Mouse (Mus musculus) layer of hippocampus, postnatal 25 days (tissue): ENCODE measurements at regions not wholly inside any gene's neighbourhood (a gene's known extent, or its start where the extent isn't known, plus 50 kb on each side); places are given as distances from the start of the nearest gene placed in this dataset.
A peak's percentile ranks its signal among the peaks of the same experiment; 100 is the strongest.
"Not testable (repeated sequence)": the region's sequence is repeated elsewhere in the genome, so short reads cannot be mapped to it uniquely, and the experiment has no call there.

Experiments used
- DNase-seq, 2 experiments: peaks; one replicate each; pipeline ENCODE4 v3.0.0; 2022; ENCODE audit warnings: mixed read lengths in 2 of 2, low spot score in 1 of 2; ENCODE audit errors: extremely low spot score in 1 of 2

DNA sequence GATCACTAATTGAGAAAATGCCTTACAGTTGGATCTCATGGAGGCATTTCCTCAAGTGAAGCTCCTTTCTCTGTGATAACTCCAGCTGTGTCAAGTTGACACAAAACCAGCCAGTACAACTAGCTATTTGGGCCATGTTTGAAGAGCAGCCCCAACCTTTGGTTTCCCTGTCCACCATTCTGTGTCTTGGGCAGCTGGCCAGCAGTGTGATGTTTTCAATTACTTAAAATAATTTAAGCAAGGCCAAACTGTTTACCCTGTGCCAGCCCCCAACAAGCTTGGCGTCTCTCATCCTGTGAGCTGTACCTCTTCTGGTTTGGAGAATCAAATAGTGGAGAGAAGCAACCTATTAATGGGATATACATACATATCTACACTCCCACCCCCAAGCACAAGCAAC is 122.4 kb upstream of the Slc1a3 start:
- no peak for DNase-seq

DNA sequence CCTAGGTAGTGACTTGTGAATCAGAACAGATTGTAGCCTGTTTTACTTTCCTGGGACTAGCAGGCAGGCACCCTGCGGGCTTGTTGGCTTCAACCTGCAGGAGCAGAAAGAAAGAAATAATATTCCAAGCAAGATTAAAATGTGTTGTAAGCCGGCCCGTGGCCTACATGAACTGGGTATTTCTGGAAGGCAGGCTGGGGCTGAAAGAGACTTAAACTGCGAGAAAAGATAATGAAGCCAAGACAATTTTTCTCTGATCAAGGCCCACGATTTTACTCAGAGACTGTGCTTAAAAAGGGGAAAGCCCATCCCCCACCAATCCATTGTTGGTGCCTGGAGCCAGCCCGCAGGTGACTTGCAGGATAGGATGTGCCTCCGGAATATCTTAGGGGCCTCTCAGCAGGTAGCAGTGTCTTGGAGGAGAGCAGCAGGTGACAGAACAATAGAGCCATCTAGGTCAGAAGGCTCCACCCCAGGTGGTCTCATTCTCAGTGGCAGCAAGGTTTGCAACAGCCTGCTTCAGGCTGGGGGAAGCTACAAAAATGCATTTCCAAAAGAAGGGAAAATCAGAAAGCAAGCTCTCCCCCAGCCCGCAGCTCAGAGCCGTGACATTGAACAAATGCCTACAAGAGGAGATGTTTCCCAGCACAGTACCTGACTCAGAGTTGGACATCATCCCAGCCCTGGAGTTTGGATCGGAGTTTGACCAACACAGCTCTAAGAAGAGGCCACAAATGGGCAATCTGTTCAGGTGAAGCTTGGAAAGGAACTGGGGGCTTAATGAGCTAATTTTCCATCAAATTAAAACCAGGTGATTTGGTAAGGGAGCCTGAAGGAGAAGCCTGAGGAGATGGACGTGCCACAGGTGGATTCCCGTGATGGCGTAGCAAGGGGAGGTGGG is 121.4 kb upstream of the Slc1a3 start:
- no peak for DNase-seq

- no peak for DNase-seq
Observed at GRCm38 (mm10) chr15:8824861-8825260, 114.3 kb upstream of the Slc1a3 start.

DNA sequence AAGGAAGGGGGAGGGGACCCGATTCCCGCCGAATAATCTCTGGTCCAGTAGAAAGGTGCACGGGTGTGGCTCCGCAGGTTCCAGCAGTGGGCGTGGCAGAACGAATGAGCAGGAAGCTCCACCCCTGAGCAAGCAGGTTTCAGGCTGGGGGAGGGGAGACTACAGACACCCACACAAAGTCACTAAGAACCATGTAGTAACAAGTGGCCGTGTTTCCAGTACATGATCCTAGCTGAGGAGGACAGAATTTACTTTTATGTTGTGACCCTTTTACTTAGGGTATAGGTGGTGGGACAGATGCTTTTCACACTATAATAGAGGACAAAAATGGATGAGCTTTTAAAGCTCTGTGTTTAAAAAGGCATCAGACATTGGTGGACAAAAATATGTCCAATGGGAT is 112.2 kb upstream of the Slc1a3 start:
- not testable (repeated sequence) for DNase-seq

GRCm38 (mm10) chr15:8817542-8817941 is 107.0 kb upstream of the Slc1a3 start:
- no peak for DNase-seq

GRCm38 (mm10) chr15:8816501-8817368 is 106.2 kb upstream of the Slc1a3 start:
- DNase-seq = no peak

GRCm38 (mm10) chr15:8815958-8816357 is 105.4 kb upstream of the Slc1a3 start:
- DNase-seq = no peak

DNA sequence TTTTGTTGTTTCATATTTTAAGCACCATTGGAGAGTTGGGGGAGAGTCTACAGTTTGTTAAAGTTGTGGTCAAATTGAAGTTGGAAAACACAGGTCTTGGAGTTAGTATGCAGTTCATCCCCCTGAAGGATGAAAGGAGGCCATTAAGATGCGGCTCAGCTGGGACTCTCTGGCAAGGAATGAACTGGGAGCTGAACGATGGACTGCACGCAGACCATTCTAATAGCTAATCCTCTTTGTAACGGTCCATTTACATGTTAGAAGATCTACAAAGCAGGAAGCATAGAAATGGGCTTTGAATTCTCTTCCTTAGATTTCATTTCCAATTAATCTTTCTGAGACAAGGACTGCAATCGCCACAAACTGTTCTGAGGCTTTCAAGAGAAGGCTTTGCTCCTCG is 104.7 kb upstream of the Slc1a3 start:
- DNase-seq = no peak

- no peak for DNase-seq
Observed at GRCm38 (mm10) chr15:8806354-8806753, 95.8 kb upstream of the Slc1a3 start.

DNA sequence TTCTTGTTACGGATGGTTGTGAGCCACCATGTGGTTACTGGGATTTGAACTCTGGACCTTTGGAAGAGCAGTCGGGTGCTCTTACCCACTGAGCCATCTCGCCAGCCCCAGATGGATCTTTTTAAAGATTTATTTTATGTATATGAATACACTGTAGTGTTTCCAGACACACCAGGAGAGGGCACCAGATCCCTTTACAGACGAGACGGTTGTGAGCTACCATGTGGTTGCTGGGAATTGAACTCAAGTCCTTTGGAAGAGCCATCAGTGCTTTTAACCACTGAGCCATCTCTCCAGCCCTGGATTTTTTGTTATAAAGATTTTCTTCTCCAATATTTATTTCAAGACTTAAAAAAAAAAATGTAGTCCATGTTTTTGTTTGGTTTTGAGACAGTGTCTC is 95.0 kb upstream of the Slc1a3 start:
- DNase-seq = not testable (repeated sequence)

- no peak for DNase-seq
Observed at GRCm38 (mm10) chr15:8802058-8802457, 91.5 kb upstream of the Slc1a3 start.

- peak in 1 of 2 experiments; percentile 37 for DNase-seq
Observed at GRCm38 (mm10) chr15:8797015-8797414, 86.5 kb upstream of the Slc1a3 start.

DNA sequence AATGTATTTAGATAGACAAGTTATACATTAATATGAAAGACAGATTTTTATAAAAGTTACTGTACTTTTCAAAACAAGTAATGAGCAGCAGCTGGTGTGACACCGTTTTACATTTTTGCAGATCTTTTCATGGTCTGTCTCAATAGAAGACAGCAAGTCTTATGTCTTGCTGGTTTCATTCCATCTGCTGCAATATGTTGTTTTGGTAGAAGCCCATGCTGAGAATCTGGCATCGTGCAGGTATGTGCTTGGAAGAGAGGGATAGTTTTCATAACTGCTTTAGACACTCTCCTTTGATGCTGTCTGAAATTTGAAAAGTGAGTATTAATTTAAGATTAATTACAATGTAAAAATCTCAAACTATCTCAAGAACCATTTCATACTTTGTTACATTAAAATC is 81.5 kb upstream of the Slc1a3 start:
- no peak for DNase-seq

DNA sequence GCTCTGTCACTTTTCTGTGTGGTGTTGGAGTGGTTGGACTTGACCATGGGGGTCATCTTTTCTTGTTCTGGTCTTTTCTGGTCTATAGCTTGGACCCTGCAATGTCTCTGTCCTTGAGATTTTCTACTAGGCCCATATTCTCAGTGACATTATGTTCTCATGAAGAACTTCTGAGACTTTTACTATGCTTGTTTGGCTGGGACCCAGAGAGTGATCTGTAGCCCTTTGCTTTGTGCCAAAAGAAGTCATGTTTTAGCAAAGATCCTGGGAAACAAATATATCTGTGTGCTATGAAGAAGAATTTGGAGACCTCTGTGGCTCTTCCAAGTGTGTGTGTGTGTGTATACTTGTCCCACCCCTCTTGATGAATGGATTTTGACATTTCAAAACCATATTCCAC is 79.4 kb upstream of the Slc1a3 start:
- no peak for DNase-seq

- DNase-seq = no peak
Observed at GRCm38 (mm10) chr15:8789000-8789399, 78.4 kb upstream of the Slc1a3 start.

DNA sequence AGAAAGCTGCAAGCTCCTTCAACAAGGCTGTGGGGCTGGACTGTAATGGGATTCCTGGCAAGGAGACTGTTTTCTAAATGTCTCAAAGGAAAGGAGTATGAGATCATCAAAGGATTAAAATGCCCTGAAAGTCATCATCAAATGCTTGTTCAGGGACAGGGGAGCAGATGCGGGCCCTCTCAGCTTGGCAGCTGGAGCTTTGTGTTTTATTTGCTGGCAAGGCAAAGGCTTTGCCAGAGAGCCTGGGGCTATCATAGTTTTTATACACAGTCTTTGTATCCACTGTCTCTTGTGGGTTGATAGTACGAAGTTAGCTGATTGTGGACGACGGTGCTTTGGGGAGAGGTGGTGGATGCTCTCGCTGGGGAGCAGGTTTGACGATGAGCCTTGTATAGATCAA is 75.0 kb upstream of the Slc1a3 start:
- DNase-seq = no peak

DNA sequence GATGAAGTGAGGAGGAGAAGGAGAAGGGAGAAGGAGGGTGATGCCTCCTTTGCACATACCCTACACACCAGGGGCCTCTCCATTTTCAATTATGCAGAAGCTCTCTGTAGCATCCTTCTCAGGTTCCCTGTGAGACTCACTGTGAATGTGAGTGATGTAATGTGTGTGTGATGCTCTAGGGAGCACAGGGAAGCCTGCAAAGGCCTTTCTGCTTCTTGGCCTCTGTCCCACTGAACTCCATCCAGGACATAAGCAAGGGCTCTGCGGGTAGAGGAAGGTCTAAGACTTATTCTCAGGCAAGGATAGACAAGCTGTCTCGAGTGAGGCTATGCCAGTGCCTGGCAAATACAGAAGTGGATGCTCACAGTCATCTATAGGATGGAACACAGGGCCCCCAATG is 73.0 kb upstream of the Slc1a3 start:
- no peak for DNase-seq

- DNase-seq = no peak
Observed at GRCm38 (mm10) chr15:8783036-8783435, 72.5 kb upstream of the Slc1a3 start.

DNA sequence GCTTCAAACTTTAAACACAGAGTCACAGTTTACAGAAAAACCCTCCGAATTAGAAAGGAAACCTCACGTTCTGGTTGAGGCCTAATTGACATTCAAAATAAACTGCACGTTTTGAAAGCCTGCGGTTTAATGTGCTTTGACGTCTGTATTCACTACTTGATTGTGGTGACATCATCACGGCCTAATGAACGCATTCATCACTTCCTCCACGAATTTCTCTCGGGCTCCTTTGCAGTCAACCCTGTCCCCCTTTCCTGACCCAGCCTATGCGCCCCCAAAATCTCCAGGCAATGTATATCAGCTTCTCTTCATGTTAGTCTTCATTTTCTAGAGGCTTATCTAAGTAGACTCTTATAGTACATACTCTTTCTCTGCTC is 71.6 kb upstream of the Slc1a3 start:
- no peak for DNase-seq

DNA sequence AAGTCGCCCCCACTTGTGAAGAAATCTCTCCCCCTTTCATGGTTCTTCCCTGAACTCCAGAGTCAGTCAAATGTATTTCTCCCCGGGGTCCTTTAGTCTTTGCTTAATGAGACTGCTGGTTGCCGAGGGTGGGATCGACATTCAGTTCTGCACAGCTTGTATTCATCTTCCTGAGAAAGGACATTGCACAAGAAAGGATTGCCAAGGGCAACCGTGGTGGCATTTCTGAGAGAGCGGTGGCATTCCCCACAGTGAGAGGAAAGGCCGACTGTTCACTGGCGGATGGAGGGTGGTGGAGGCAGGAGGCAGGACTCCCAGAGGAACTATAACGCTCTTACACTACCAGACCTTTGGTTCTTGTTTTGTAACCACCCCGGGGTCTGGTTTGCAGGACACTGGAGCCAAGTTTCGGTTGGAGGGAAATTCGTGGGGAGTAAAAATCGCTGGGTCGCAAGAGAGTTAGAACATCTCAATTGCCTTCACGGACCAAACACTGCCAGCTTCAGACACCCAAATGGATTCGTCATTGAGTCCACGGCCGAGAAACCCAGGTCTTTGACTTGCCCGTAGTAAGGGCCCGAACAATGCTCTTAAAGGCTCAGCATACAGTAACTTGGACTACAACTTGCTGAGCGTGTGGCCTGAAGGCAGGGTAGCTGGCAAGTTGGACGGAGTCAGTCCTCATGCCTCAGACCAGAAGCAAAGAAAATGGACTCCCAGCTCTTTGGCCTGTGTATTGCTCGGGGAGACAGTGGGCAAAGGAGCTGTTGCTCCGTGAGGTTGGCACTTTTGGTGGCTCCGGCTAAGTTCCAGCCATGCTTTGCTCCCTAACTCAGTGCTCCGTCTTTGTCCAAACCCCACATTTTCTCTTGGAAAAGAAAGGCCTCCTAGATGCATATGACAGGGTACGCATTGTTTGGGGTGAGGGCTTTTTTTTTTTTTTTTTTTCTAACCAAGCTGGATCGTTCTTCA is 70.9 kb upstream of the Slc1a3 start:
- DNase-seq = no peak
